Mouse (Mus musculus): Measurements from ENCODE around the gene Vsig10l.

Vsig10l gene

GRCm38 (mm10) chr7:43463976-43464375, 1.0 kb downstream of the Vsig10l start:
- DNase-seq: no peak

- DNase-seq: no peak
Observed at GRCm38 (mm10) chr7:43464864-43465343, 2.0 kb downstream of the Vsig10l start.

GRCm38 (mm10) chr7:43465344-43466098, 2.6 kb downstream of the Vsig10l start:
- DNase-seq: peak; percentile 93

- DNase-seq: peak; percentile 85
Observed at GRCm38 (mm10) chr7:43466099-43466694, 3.2 kb downstream of the Vsig10l start.

- DNase-seq: peak; percentile 55
Observed at GRCm38 (mm10) chr7:43470373-43470772, 7.4 kb downstream of the Vsig10l start.

GRCm38 (mm10) chr7:43475706-43476105, 12.8 kb downstream of the Vsig10l start:
- no peak for DNase-seq

GRCm38 (mm10) chr7:43476376-43476775, 13.4 kb downstream of the Vsig10l start:
- no peak for DNase-seq

GRCm38 (mm10) chr7:43481191-43481590, 18.2 kb downstream of the Vsig10l start:
- no peak for DNase-seq

GRCm38 (mm10) chr7:43482090-43482716, 19.3 kb downstream of the Vsig10l start:
- no peak for DNase-seq

GRCm38 (mm10) chr7:43483236-43483635, 20.3 kb downstream of the Vsig10l start:
- DNase-seq: no peak

GRCm38 (mm10) chr7:43488646-43489045, 25.7 kb downstream of the Vsig10l start:
- no peak for DNase-seq

GRCm38 (mm10) chr7:43489631-43490125, 26.7 kb downstream of the Vsig10l start, which contains the start of gene Iglon5:
Iglon5 (minus strand) TSS chr7:43490075.
- DNase-seq: no peak

GRCm38 (mm10) chr7:43490182-43490584, 27.2 kb downstream of the Vsig10l start:
- no peak for DNase-seq

GRCm38 (mm10) chr7:43490861-43491260, 27.9 kb downstream of the Vsig10l start:
- DNase-seq: no peak

GRCm38 (mm10) chr7:43495343-43496021, 32.5 kb downstream of the Vsig10l start:
- DNase-seq: peak; percentile 56

GRCm38 (mm10) chr7:43511707-43512478, 48.9 kb downstream of the Vsig10l start:
- no peak for DNase-seq

- DNase-seq: no peak
Observed at GRCm38 (mm10) chr7:43512519-43512918, 49.6 kb downstream of the Vsig10l start.

GRCm38 (mm10) chr7:43515076-43515475, 52.1 kb downstream of the Vsig10l start:
- DNase-seq: no peak

GRCm38 (mm10) chr7:43518341-43518740, 55.4 kb downstream of the Vsig10l start:
- no peak for DNase-seq
